Comparison of ENCODE assay signal across 9 mouse cellular contexts in the genomic region with DNA sequence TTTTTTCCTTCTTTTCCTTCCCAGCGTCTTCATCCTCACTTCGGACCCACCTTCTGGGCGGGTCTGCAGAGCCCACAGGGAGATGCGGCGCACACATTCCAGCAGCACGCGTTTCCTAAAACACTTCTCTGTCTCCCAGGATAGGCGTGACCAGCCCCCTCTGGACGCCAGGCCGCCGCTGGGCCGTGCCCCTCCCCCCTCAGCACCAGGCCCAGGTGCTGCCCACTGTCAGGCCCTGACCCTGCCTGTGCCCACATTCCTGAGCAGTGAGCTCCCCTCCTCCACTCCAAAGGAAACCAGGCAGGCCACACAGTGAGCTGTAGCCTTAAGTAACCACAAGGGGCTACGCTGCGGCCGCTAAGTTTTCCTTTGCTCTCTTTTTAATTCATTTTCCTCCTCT. TPM values are rescaled to one million over a fixed set of nuclear protein-coding genes. Genes with fewer than 3 reads are reported as not detected.
DNase-seq lines count a peak whose midpoint lies in the region; ATAC-seq lines count a peak whose summit lies in the region.
"Had no signal": no experiment of that assay in that cellular context is flagged by ENCODE, and none has a peak within 500 bp of the region (broad histone marks: within the 10 kb centered on the region; RNA-seq: fewer than 3 reads in every experiment).

No protein-coding gene starts in this region.

- H3K27me3 ChIP-seq in megakaryocyte, embryonic 14.5 days (replicated peaks), result no peaks in the 10 kb centered on the region
- H3K27me3 ChIP-seq in hindbrain, embryonic 13.5 days, result no peaks in the 10 kb centered on the region
- no peaks in the 10 kb centered on the region for H3K27me3 ChIP-seq in liver, embryonic 12.5 days (replicated peaks)
- no peaks in the 10 kb centered on the region for H3K27me3 ChIP-seq in stomach, embryonic 14.5 days (ENCODE audit: control insufficient read depth, insufficient read depth, low read length)

- peak overlapping the region; percentile 84 for H3K4me3 ChIP-seq in megakaryocyte, embryonic 14.5 days (replicated peaks)
- no peak overlapping the region for H3K4me3 ChIP-seq in hindbrain, embryonic 13.5 days
- H3K4me3 ChIP-seq in liver, embryonic 12.5 days, result no peak overlapping the region
- H3K4me3 ChIP-seq in stomach, embryonic 14.5 days (ENCODE audit: low read depth, low read length), result no peak overlapping the region

- H3K9me3 ChIP-seq in megakaryocyte, embryonic 14.5 days, result no peaks in the 10 kb centered on the region
- no peaks in the 10 kb centered on the region for H3K9me3 ChIP-seq in hindbrain, embryonic 13.5 days
- H3K9me3 ChIP-seq in liver, embryonic 12.5 days (replicated peaks), result no peaks in the 10 kb centered on the region
- H3K9me3 ChIP-seq in stomach, embryonic 14.5 days (ENCODE audit: control insufficient read depth, low read depth, low read length), result no peaks in the 10 kb centered on the region

- ATAC-seq in megakaryocyte, adult 5-6 weeks (ENCODE audit: poor library complexity, severe bottlenecking), result no peak
- no peak for ATAC-seq in hindbrain, embryonic 13.5 days (ENCODE audit: low FRiP score)
- ATAC-seq in liver, embryonic 12.5 days, result no peak
- ATAC-seq in stomach, embryonic 14.5 days (ENCODE audit: insufficient number of reproducible peaks, insufficient read depth, low FRiP score, low read depth), result no peak

- H3K27ac ChIP-seq in hindbrain, embryonic 13.5 days, result 0 out of 2 replicates have a peak overlapping the region, but pooled peaks have one; percentile 30
- peak overlapping the region; percentile 41; the same call in 1 of the 2 replicates for H3K27ac ChIP-seq in liver, embryonic 12.5 days
- peak overlapping the region; percentile 28; the same call in 1 of the 2 replicates for H3K27ac ChIP-seq in stomach, embryonic 14.5 days (ENCODE audit: low read length)

- peaks cover 93% of the 10 kb centered on the region for H3K4me1 ChIP-seq in megakaryocyte, embryonic 14.5 days
- H3K4me1 ChIP-seq in hindbrain, embryonic 13.5 days (replicated peaks), result peaks cover 26% of the 10 kb centered on the region
- peaks cover 82% of the 10 kb centered on the region for H3K4me1 ChIP-seq in liver, embryonic 12.5 days
- peaks cover 42% of the 10 kb centered on the region for H3K4me1 ChIP-seq in stomach, embryonic 14.5 days (ENCODE audit: control insufficient read depth, insufficient read depth, low read length)

- peak overlapping the region; percentile 17; the same call in 1 of the 2 replicates for H3K4me2 ChIP-seq in hindbrain, embryonic 13.5 days
- H3K4me2 ChIP-seq in liver, embryonic 12.5 days, result peak overlapping the region; percentile 31; the same call in 1 of the 2 replicates
- H3K4me2 ChIP-seq in stomach, embryonic 14.5 days (replicated peaks; ENCODE audit: low read depth, low read length), result peak overlapping the region; percentile 36

- H3K9ac ChIP-seq in hindbrain, embryonic 13.5 days, result peak overlapping the region; percentile 43
- H3K9ac ChIP-seq in liver, embryonic 12.5 days, result no peak overlapping the region
- no peak overlapping the region for H3K9ac ChIP-seq in stomach, embryonic 14.5 days (replicated peaks; ENCODE audit: low read depth, low read length)

- no peak for DNase-seq in spleen, postnatal 36 days (ENCODE audit: low spot score in 2 of 2)
- DNase-seq in left cerebral cortex, adult 9 months (ENCODE audit: low spot score in 2 of 2), result no peak
- no peak for DNase-seq in frontal cortex, postnatal 25 days (ENCODE audit: low spot score in 2 of 2)

- WGBS in hindbrain, embryonic 13.5 days, result 7% methylated on average over 15 of the region's 15 CpGs
- 30% methylated on average over 15 of the region's 15 CpGs for whole genome bisulfite sequencing in liver, embryonic 12.5 days (ENCODE audit: insufficient replicate concordance)
- 7% methylated on average over 15 of the region's 15 CpGs for WGBS in stomach, embryonic 14.5 days

- peaks cover 51% of the 10 kb centered on the region for H3K36me3 ChIP-seq in megakaryocyte, embryonic 14.5 days (replicated peaks; ENCODE audit: low read length)
- peaks cover 3% of the 10 kb centered on the region; the same call in 1 of the 2 replicates for H3K36me3 ChIP-seq in hindbrain, embryonic 13.5 days
- H3K36me3 ChIP-seq in liver, embryonic 12.5 days, result no peaks in the 10 kb centered on the region; the same call in 1 of the 2 replicates
- no peaks in the 10 kb centered on the region for H3K36me3 ChIP-seq in stomach, embryonic 14.5 days (ENCODE audit: control insufficient read depth, insufficient read depth, low read length)

RNA-seq across cellular contexts. Expression of gene Pxn, which starts 17.5 kb away (rescaled TPM):
- 63.1 and 67.7 TPM in 2 replicates for polyA plus RNA-seq in megakaryocyte, embryonic 14.5 days (2012; ENCODE audit: insufficient read depth, low replicate concordance)
- total RNA-seq in megakaryocyte, adult 5-6 weeks (2015), result 81.3 and 93.8 TPM in 2 replicates
- 151 and 199 TPM in 2 replicates for total RNA-seq in megakaryocyte, adult 5-6 weeks (2017)
- 19.9 and 23.4 TPM in 2 replicates for polyA plus RNA-seq in hindbrain, embryonic 13.5 days (2015; fragmentation: Nextera tagmentation; extraction: Ambion mirVana)
- 17.4 and 20.1 TPM in 2 replicates for polyA plus RNA-seq in liver, embryonic 12.5 days (2016; fragmentation: Nextera tagmentation; extraction: Ambion mirVana)
- polyA plus RNA-seq in stomach, embryonic 14.5 days (2014; fragmentation: Nextera tagmentation; extraction: Ambion mirVana), result 15.9 and 17.7 TPM in 2 replicates

RNA-seq across cellular contexts. Expression of gene Rplp0, which starts 35.3 kb away (rescaled TPM):
- 975 and 2,538 TPM in 2 replicates for polyA plus RNA-seq in megakaryocyte, embryonic 14.5 days (2012; ENCODE audit: insufficient read depth, low replicate concordance)
- 1,875 and 2,228 TPM in 2 replicates for total RNA-seq in megakaryocyte, adult 5-6 weeks (2015)
- total RNA-seq in megakaryocyte, adult 5-6 weeks (2017), result 1,202 and 1,250 TPM in 2 replicates
- 895 and 907 TPM in 2 replicates for polyA plus RNA-seq in hindbrain, embryonic 13.5 days (2015; fragmentation: Nextera tagmentation; extraction: Ambion mirVana)
- polyA plus RNA-seq in liver, embryonic 12.5 days (2016; fragmentation: Nextera tagmentation; extraction: Ambion mirVana), result 1,698 and 1,725 TPM in 2 replicates
- 1,866 and 1,880 TPM in 2 replicates for polyA plus RNA-seq in stomach, embryonic 14.5 days (2014; fragmentation: Nextera tagmentation; extraction: Ambion mirVana)

RNA-seq across cellular contexts. Expression of gene Sirt4, which starts 39.4 kb away (rescaled TPM):
- 3.1 TPM in 1 of 2 replicates, not detected in the other for polyA plus RNA-seq in megakaryocyte, embryonic 14.5 days (2012; ENCODE audit: insufficient read depth, low replicate concordance)
- 3.6 and 5.4 TPM in 2 replicates for total RNA-seq in megakaryocyte, adult 5-6 weeks (2015)
- total RNA-seq in megakaryocyte, adult 5-6 weeks (2017), result 2.0 and 3.3 TPM in 2 replicates
- 30.0 TPM in 2 replicates for polyA plus RNA-seq in hindbrain, embryonic 13.5 days (2015; fragmentation: Nextera tagmentation; extraction: Ambion mirVana)
- 6.3 and 7.5 TPM in 2 replicates for polyA plus RNA-seq in liver, embryonic 12.5 days (2016; fragmentation: Nextera tagmentation; extraction: Ambion mirVana)
- 20.9 and 23.5 TPM in 2 replicates for polyA plus RNA-seq in stomach, embryonic 14.5 days (2014; fragmentation: Nextera tagmentation; extraction: Ambion mirVana)

RNA-seq across cellular contexts. Expression of gene Gcn1l1, which starts 41.1 kb away (rescaled TPM):
- 25.1 and 30.4 TPM in 2 replicates for polyA plus RNA-seq in megakaryocyte, embryonic 14.5 days (2012; ENCODE audit: insufficient read depth, low replicate concordance)
- total RNA-seq in megakaryocyte, adult 5-6 weeks (2015), result 9.0 and 9.2 TPM in 2 replicates
- total RNA-seq in megakaryocyte, adult 5-6 weeks (2017), result 13.2 and 13.4 TPM in 2 replicates
- 42.2 and 42.4 TPM in 2 replicates for polyA plus RNA-seq in hindbrain, embryonic 13.5 days (2015; fragmentation: Nextera tagmentation; extraction: Ambion mirVana)
- 36.7 and 38.0 TPM in 2 replicates for polyA plus RNA-seq in liver, embryonic 12.5 days (2016; fragmentation: Nextera tagmentation; extraction: Ambion mirVana)
- polyA plus RNA-seq in stomach, embryonic 14.5 days (2014; fragmentation: Nextera tagmentation; extraction: Ambion mirVana), result 42.3 TPM in 2 replicates

RNA-seq across cellular contexts. Expression of gene Pla2g1b, which starts 57.9 kb away (rescaled TPM):
- not detected in 2 replicates for polyA plus RNA-seq in megakaryocyte, embryonic 14.5 days (2012; ENCODE audit: insufficient read depth, low replicate concordance)
- total RNA-seq in megakaryocyte, adult 5-6 weeks (2015), result not detected in 2 replicates
- not detected in 2 replicates for total RNA-seq in megakaryocyte, adult 5-6 weeks (2017)
- not detected in 2 replicates for polyA plus RNA-seq in hindbrain, embryonic 13.5 days (2015; fragmentation: Nextera tagmentation; extraction: Ambion mirVana)
- polyA plus RNA-seq in liver, embryonic 12.5 days (2016; fragmentation: Nextera tagmentation; extraction: Ambion mirVana), result 0.42 and 0.69 TPM in 2 replicates
- polyA plus RNA-seq in stomach, embryonic 14.5 days (2014; fragmentation: Nextera tagmentation; extraction: Ambion mirVana), result 16.7 and 20.2 TPM in 2 replicates
- polyA plus RNA-seq: liver, adult 2 months had no signal
